Mouse (Mus musculus) forebrain, embryonic 13.5 days (tissue): Measurements from ENCODE around the gene Sirpb1b. TPM values are rescaled to one million over a fixed set of nuclear protein-coding genes. Genes with fewer than 3 reads are reported as not detected.

Experiments
- polyA plus RNA-seq: library from polyadenylated mRNA; unstranded; fragments of >200 nt; fragmentation: Nextera tagmentation; extraction: Ambion mirVana; gene quantifications from 2 replicates; pipeline ENCODE4 v1.2.1, GENCODE M21; 2015

The Sirpb1b gene
- polyA plus RNA-seq, 1 experiment from 2014 or later, result not detected

Other genes with a start within 250 kb of the Sirpb1b start
- gene Gm9733, start 242.8 kb downstream of the Sirpb1b start, polyA plus RNA-seq, result not detected in 2 replicates
- not detected in 2 replicates for gene Sirpb1a, start 148.5 kb downstream of the Sirpb1b start, polyA plus RNA-seq